20 mouse cellular contexts compared by ENCODE assay signal in the genomic region with DNA sequence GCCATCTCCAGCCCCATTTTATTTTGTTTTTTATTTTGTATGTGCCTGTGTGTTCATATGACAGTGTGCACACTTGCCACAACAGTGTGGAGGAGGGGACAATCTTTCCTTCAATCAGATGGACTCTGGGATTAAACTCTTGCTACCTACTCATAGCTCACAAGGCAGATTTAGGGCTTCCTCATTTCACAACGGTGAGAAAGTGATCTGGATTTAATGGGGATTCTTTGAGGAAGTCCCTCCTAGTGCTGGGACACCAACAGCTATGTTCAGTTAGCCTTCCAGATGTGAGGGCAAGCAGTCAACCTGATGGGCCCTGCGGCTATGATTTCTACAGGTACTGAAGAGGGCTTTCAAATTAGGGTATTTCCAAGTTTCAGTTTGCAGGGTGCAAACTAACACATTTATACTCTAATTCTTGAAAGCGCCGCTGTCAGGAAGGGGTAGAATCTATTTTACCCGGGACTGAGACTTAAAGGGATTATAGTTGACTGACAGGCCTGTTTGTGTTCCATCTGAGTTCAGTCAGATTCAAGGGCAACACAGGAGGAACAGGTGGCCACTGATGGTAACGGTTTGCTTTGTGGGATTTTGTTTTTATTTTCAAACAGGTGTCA. TPM values are rescaled to one million over a fixed set of nuclear protein-coding genes. Genes with fewer than 3 reads are reported as not detected.
DNase-seq lines count a peak whose midpoint lies in the region; ATAC-seq lines count a peak whose summit lies in the region.
"Had no signal": no experiment of that assay in that cellular context is flagged by ENCODE, and none has a peak within 500 bp of the region (broad histone marks: within the 10 kb centered on the region; RNA-seq: fewer than 3 reads in every experiment).

No protein-coding gene starts in this region.

- no peak for ATAC-seq in limb, embryonic 12.5 days (ENCODE audit: insufficient number of reproducible peaks, insufficient read depth, low FRiP score, low TSS enrichment, low read depth)
- ATAC-seq in megakaryocyte progenitor cell, adult 5-6 weeks (replicated peaks; ENCODE audit: poor library complexity), result 0 out of 2 replicates have a peak, but pooled peaks have one; percentile 18
- ATAC-seq in hindbrain, embryonic 14.5 days (ENCODE audit: low FRiP score), result no peak
- ATAC-seq: activated CD4-positive, CD25-positive, alpha-beta regulatory T cell, adult 4 months; hindbrain, embryonic 16.5 days; inflammation-experienced regulatory T-cells, adult 6 months had no signal

- 0 out of 2 replicates have a peak overlapping the region, but pooled peaks have one; percentile 17 for H3K27ac ChIP-seq in limb, embryonic 12.5 days
- H3K27ac ChIP-seq in limb, embryonic 10.5 days, result no peak overlapping the region
- H3K27ac ChIP-seq in hindbrain, embryonic 14.5 days, result no peak overlapping the region
- H3K27ac ChIP-seq: embryonic facial prominence, embryonic 13.5 days; forebrain, embryonic 12.5 days; gastrocnemius, adult 2 months had no signal

- H3K4me3 ChIP-seq in limb, embryonic 12.5 days (replicated peaks), result no peak overlapping the region
- no peak overlapping the region for H3K4me3 ChIP-seq in limb, embryonic 10.5 days
- no peak overlapping the region for H3K4me3 ChIP-seq in hindbrain, embryonic 14.5 days (replicated peaks; ENCODE audit: low read length)
- H3K4me3 ChIP-seq: embryonic facial prominence, embryonic 13.5 days; forebrain, embryonic 12.5 days; gastrocnemius, adult 2 months had no signal

- H3K4me1 ChIP-seq in limb, embryonic 12.5 days (replicated peaks), result no peaks in the 10 kb centered on the region
- H3K4me1 ChIP-seq in limb, embryonic 10.5 days, result peaks cover 15% of the 10 kb centered on the region
- H3K4me1 ChIP-seq in hindbrain, embryonic 14.5 days (replicated peaks; ENCODE audit: control insufficient read depth, insufficient read depth, low read length), result no peaks in the 10 kb centered on the region
- H3K4me1 ChIP-seq: forebrain, embryonic 12.5 days had no signal

- 83% methylated on average over 6 of the region's 6 CpGs for WGBS in limb, embryonic 12.5 days
- 90% methylated on average over 6 of the region's 6 CpGs for WGBS in limb, embryonic 10.5 days
- 84% methylated on average over 6 of the region's 6 CpGs for WGBS in hindbrain, embryonic 14.5 days

- no peaks in the 10 kb centered on the region for H3K27me3 ChIP-seq in limb, embryonic 12.5 days
- H3K27me3 ChIP-seq in limb, embryonic 10.5 days (ENCODE audit: low read depth, poor library complexity, severe bottlenecking), result no peaks in the 10 kb centered on the region
- no peaks in the 10 kb centered on the region for H3K27me3 ChIP-seq in hindbrain, embryonic 14.5 days (ENCODE audit: control insufficient read depth, insufficient read depth, low read length)
- H3K27me3 ChIP-seq: embryonic facial prominence, embryonic 13.5 days; forebrain, embryonic 12.5 days had no signal

- no peak overlapping the region for H3K9ac ChIP-seq in limb, embryonic 12.5 days (replicated peaks)
- H3K9ac ChIP-seq in hindbrain, embryonic 14.5 days, result no peak overlapping the region
- H3K9ac ChIP-seq: embryonic facial prominence, embryonic 13.5 days; forebrain, embryonic 12.5 days had no signal

- no peak overlapping the region for H3K4me2 ChIP-seq in limb, embryonic 12.5 days
- H3K4me2 ChIP-seq in hindbrain, embryonic 14.5 days (replicated peaks), result no peak overlapping the region
- H3K4me2 ChIP-seq: embryonic facial prominence, embryonic 13.5 days; forebrain, embryonic 12.5 days had no signal

- DNase-seq in limb, embryonic 10.5 days (ENCODE audit: low spot score), result no peak
- DNase-seq in thymus, postnatal 14 days, result peak; percentile 33
- no peak for DNase-seq in thymus, postnatal 4 days
- DNase-seq in hindbrain, embryonic 14.5 days (ENCODE audit: low spot score), result no peak
- DNase-seq in layer of hippocampus, postnatal 10 days (ENCODE audit: low spot score in 2 of 2), result no peak
- DNase-seq: adrenal gland, postnatal 14 days; cerebellum, adult 11-12 months; cerebellum, adult 9-11 months; cerebellum, postnatal 36 days; gastrocnemius, adult 2 months; gastrocnemius, postnatal 25 days; heart, adult 11 months had no signal

- H3K36me3 ChIP-seq in limb, embryonic 12.5 days, result peaks cover 50% of the 10 kb centered on the region
- H3K36me3 ChIP-seq in limb, embryonic 10.5 days, result peaks cover 55% of the 10 kb centered on the region
- peaks cover 52% of the 10 kb centered on the region for H3K36me3 ChIP-seq in hindbrain, embryonic 14.5 days (replicated peaks; ENCODE audit: control insufficient read depth, insufficient read depth)

- H3K9me3 ChIP-seq in limb, embryonic 12.5 days, result no peaks in the 10 kb centered on the region
- no peaks in the 10 kb centered on the region for H3K9me3 ChIP-seq in limb, embryonic 10.5 days (replicated peaks)
- no peaks in the 10 kb centered on the region for H3K9me3 ChIP-seq in hindbrain, embryonic 14.5 days (ENCODE audit: control insufficient read depth, low read length)
- H3K9me3 ChIP-seq: embryonic facial prominence, embryonic 13.5 days; forebrain, embryonic 12.5 days; G1E had no signal

RNA-seq across cellular contexts. Expression of gene Rpl11, which starts 9.3 kb away (rescaled TPM):
- 442 and 453 TPM in 2 replicates for polyA plus RNA-seq in limb, embryonic 12.5 days (2016; fragmentation: Nextera tagmentation; extraction: Ambion mirVana)
- polyA plus RNA-seq in limb, embryonic 10.5 days (2016; fragmentation: Nextera tagmentation; extraction: Ambion mirVana), result 510 and 589 TPM in 2 replicates
- total RNA-seq in megakaryocyte progenitor cell, adult 5-6 weeks (2015), result 1,572 and 1,580 TPM in 2 replicates
- 841 and 996 TPM in 2 replicates for total RNA-seq in megakaryocyte progenitor cell, adult 5-6 weeks (2017)
- 264 and 303 TPM in 2 replicates for polyA plus RNA-seq in hindbrain, embryonic 14.5 days (2014; fragmentation: Nextera tagmentation; extraction: Ambion mirVana)
- 100 to 1,000 TPM; 322 to 405 TPM for total RNA-seq in layer of hippocampus, postnatal 10 days (2021)

RNA-seq across cellular contexts. Expression of gene Eloa, which starts 22.3 kb away (rescaled TPM):
- 40.6 and 45.3 TPM in 2 replicates for polyA plus RNA-seq in limb, embryonic 12.5 days (2016; fragmentation: Nextera tagmentation; extraction: Ambion mirVana)
- polyA plus RNA-seq in limb, embryonic 10.5 days (2016; fragmentation: Nextera tagmentation; extraction: Ambion mirVana), result 33.2 and 38.9 TPM in 2 replicates
- 55.2 and 58.2 TPM in 2 replicates for total RNA-seq in megakaryocyte progenitor cell, adult 5-6 weeks (2015)
- 50.3 and 56.8 TPM in 2 replicates for total RNA-seq in megakaryocyte progenitor cell, adult 5-6 weeks (2017)
- polyA plus RNA-seq in hindbrain, embryonic 14.5 days (2014; fragmentation: Nextera tagmentation; extraction: Ambion mirVana), result 31.1 and 33.3 TPM in 2 replicates
- 10 to 100 TPM; 32.5 to 33.6 TPM for total RNA-seq in layer of hippocampus, postnatal 10 days (2021)

RNA-seq across cellular contexts. Expression of gene Pithd1, which starts 56.8 kb away (rescaled TPM):
- 64.9 and 69.6 TPM in 2 replicates for polyA plus RNA-seq in limb, embryonic 12.5 days (2016; fragmentation: Nextera tagmentation; extraction: Ambion mirVana)
- 73.2 and 73.6 TPM in 2 replicates for polyA plus RNA-seq in limb, embryonic 10.5 days (2016; fragmentation: Nextera tagmentation; extraction: Ambion mirVana)
- 19.8 and 22.7 TPM in 2 replicates for total RNA-seq in megakaryocyte progenitor cell, adult 5-6 weeks (2015)
- total RNA-seq in megakaryocyte progenitor cell, adult 5-6 weeks (2017), result 18.3 and 31.5 TPM in 2 replicates
- polyA plus RNA-seq in hindbrain, embryonic 14.5 days (2014; fragmentation: Nextera tagmentation; extraction: Ambion mirVana), result 60.7 and 65.5 TPM in 2 replicates
- 10 to 100 TPM; 76.2 to 81.0 TPM for total RNA-seq in layer of hippocampus, postnatal 10 days (2021)
